Mouse (Mus musculus) MEL (cell line): ENCODE measurements around the gene Aff1. TPM values are rescaled to one million over a fixed set of nuclear protein-coding genes. Genes with fewer than 3 reads are reported as not detected.

Experiments
- DNase-seq: peaks from one replicate; pipeline ENCODE4 v3.0.0; 2011; ENCODE audit warnings: low read depth, low spot score
- H3K27ac ChIP-seq: 2 replicates; pipeline ENCODE4 v1.5.1; 2012; ENCODE audit warnings: low read depth, mild to moderate bottlenecking, control low read depth, low read length, moderate library complexity; ENCODE audit not compliant: control insufficient read depth
- H3K27me3 ChIP-seq, 2 experiments: fragments of 150-350 bp in 1 of 2; sonication (generic) in 1 of 2; 2 replicates each; pipeline ENCODE4 v1.6.1; 2012; ENCODE audit warnings: low read length in 2 of 2, mild to moderate bottlenecking in 2 of 2, improper control_type of control experiment in 1 of 2, moderate library complexity in 1 of 2; ENCODE audit not compliant: insufficient read depth in 2 of 2, control insufficient read depth in 1 of 2
- H3K36me3 ChIP-seq, 2 experiments: 2 replicates each; pipeline ENCODE4 v1.6.1; 2012 to 2014; ENCODE audit warnings: low read length in 2 of 2, improper control_type of control experiment in 1 of 2, inconsistent platforms in 1 of 2, mild to moderate bottlenecking in 1 of 2; ENCODE audit not compliant: insufficient read depth in 2 of 2, control insufficient read depth in 1 of 2
- H3K4me1 ChIP-seq, 2 experiments: fragments of 150-350 bp in 1 of 2; sonication (generic) in 1 of 2; 2 replicates each; pipeline ENCODE4 v1.6.1; 2012; ENCODE audit warnings: low read length in 2 of 2, improper control_type of control experiment in 1 of 2, mild to moderate bottlenecking in 1 of 2; ENCODE audit not compliant: insufficient read depth in 2 of 2, control insufficient read depth in 1 of 2
- H3K4me3 ChIP-seq, 2 experiments: fragments of 150-350 bp in 1 of 2; sonication (generic) in 1 of 2; 2 replicates each; pipeline ENCODE4 v1.5.1; 2012; ENCODE audit warnings: low read depth in 2 of 2, low read length in 2 of 2, mild to moderate bottlenecking in 2 of 2, moderate library complexity in 2 of 2, control low read depth in 1 of 2, improper control_type of control experiment in 1 of 2; ENCODE audit not compliant: control insufficient read depth in 1 of 2, insufficient read depth in 1 of 2
- H3K79me2 ChIP-seq: 2 replicates; pipeline ENCODE4 v1.6.1; 2012; ENCODE audit warnings: mild to moderate bottlenecking, low read length, moderate library complexity; ENCODE audit not compliant: control insufficient read depth, poor library complexity, insufficient read depth
- H3K9ac ChIP-seq: 2 replicates; pipeline ENCODE4 v1.6.1; 2012; ENCODE audit warnings: low read depth, mild to moderate bottlenecking, control low read depth, low read length, moderate library complexity; ENCODE audit not compliant: control insufficient read depth, poor library complexity, severe bottlenecking
- H3K9me3 ChIP-seq: fragments of 150-350 bp; sonication (generic); replicated peaks from 2 replicates; pipeline ENCODE4 v1.6.1; 2012; ENCODE audit warnings: mild to moderate bottlenecking, low read length, improper control_type of control experiment, moderate library complexity; ENCODE audit not compliant: insufficient read depth
- BHLHE40 ChIP-seq: IDR thresholded peaks from 2 replicates; pipeline ENCODE4 v1.6.1; 2012; ENCODE audit warnings: low read depth, mild to moderate bottlenecking, inconsistent platforms, low read length, improper control_type of control experiment, borderline replicate concordance
- CHD2 ChIP-seq: IDR thresholded peaks from 2 replicates; pipeline ENCODE4 v1.6.1; 2011; ENCODE audit warnings: low read length, improper control_type of control experiment
- E2F4 ChIP-seq: IDR thresholded peaks from 2 replicates; pipeline ENCODE4 v1.6.1; 2011; ENCODE audit warnings: low read depth, low read length, improper control_type of control experiment, borderline replicate concordance
- EP300 ChIP-seq, 2 experiments: IDR thresholded peaks; 2 replicates each; pipeline ENCODE4 v1.6.1; 2011; ENCODE audit warnings: improper control_type of control experiment in 2 of 2, low read length in 2 of 2, low read depth in 1 of 2, mild to moderate bottlenecking in 1 of 2
- GATA1 ChIP-seq: IDR thresholded peaks from 2 replicates; pipeline ENCODE4 v1.6.1; 2011; ENCODE audit warnings: low read depth, low read length, improper control_type of control experiment
- KAT2A ChIP-seq: conservative IDR thresholded peaks from 2 replicates; pipeline ENCODE4 v1.6.1; 2012; ENCODE audit warnings: low read depth, low read length, improper control_type of control experiment, inconsistent platforms
- MAFK ChIP-seq: IDR thresholded peaks from 2 replicates; pipeline ENCODE4 v1.6.1; 2011; ENCODE audit warnings: low read depth, mild to moderate bottlenecking, low read length, improper control_type of control experiment, borderline replicate concordance
- MAZ ChIP-seq: IDR thresholded peaks from 2 replicates; pipeline ENCODE4 v1.6.1; 2012; ENCODE audit warnings: low read depth, mild to moderate bottlenecking, inconsistent platforms, low read length, improper control_type of control experiment
- MXI1 ChIP-seq: IDR thresholded peaks from 2 replicates; pipeline ENCODE4 v1.6.1; 2011; ENCODE audit warnings: mild to moderate bottlenecking, low read depth, low read length, improper control_type of control experiment
- MYC ChIP-seq: IDR thresholded peaks from 2 replicates; pipeline ENCODE4 v1.6.1; 2011; ENCODE audit warnings: low read depth, mild to moderate bottlenecking, low read length, improper control_type of control experiment, moderate library complexity
- POLR2AphosphoS2 ChIP-seq: IDR thresholded peaks from 2 replicates; pipeline ENCODE4 v1.6.1; 2011; ENCODE audit warnings: low read length, improper control_type of control experiment
- RCOR1 ChIP-seq: IDR thresholded peaks from 2 replicates; pipeline ENCODE4 v1.6.1; 2012; ENCODE audit warnings: low read depth, mild to moderate bottlenecking, inconsistent platforms, low read length, improper control_type of control experiment
- SMC3 ChIP-seq: IDR thresholded peaks from 2 replicates; pipeline ENCODE4 v1.6.1; 2011; ENCODE audit warnings: low read depth, low read length, improper control_type of control experiment
- TAL1 ChIP-seq: IDR thresholded peaks from 2 replicates; pipeline ENCODE4 v1.6.1; 2012; ENCODE audit warnings: mild to moderate bottlenecking, inconsistent platforms, low read length, moderate library complexity, mixed read lengths
- TBP ChIP-seq: IDR thresholded peaks from 2 replicates; pipeline ENCODE4 v1.8.0; 2011; ENCODE audit warnings: low read depth, low read length, improper control_type of control experiment
- TCF12 ChIP-seq: IDR thresholded peaks from 2 replicates; pipeline ENCODE4 v1.6.1; 2014; ENCODE audit warnings: low read depth, mild to moderate bottlenecking, inconsistent platforms, low read length, improper control_type of control experiment, moderate library complexity
- UBTF ChIP-seq: IDR thresholded peaks from 2 replicates; pipeline ENCODE4 v1.6.1; 2012; ENCODE audit warnings: low read depth, mild to moderate bottlenecking, inconsistent platforms, low read length, improper control_type of control experiment, moderate library complexity, borderline replicate concordance; ENCODE audit not compliant: insufficient read depth
- USF1 ChIP-seq: IDR thresholded peaks from 2 replicates; pipeline ENCODE4 v1.6.1; 2014; ENCODE audit warnings: low read depth, mild to moderate bottlenecking, inconsistent platforms, low read length, improper control_type of control experiment, moderate library complexity
- USF2 ChIP-seq, 2 experiments: IDR thresholded peaks; 2 replicates each; pipeline ENCODE4 v1.6.1; 2011 to 2012; ENCODE audit warnings: improper control_type of control experiment in 2 of 2, low read length in 2 of 2, borderline replicate concordance in 1 of 2, inconsistent platforms in 1 of 2, low read depth in 1 of 2, mild to moderate bottlenecking in 1 of 2; ENCODE audit not compliant: insufficient read depth in 1 of 2
- ZMIZ1 ChIP-seq: IDR thresholded peaks from 2 replicates; pipeline ENCODE4 v1.6.1; 2012; ENCODE audit warnings: low read depth, mild to moderate bottlenecking, inconsistent platforms, low read length, improper control_type of control experiment, moderate library complexity
- ZNF384 ChIP-seq: IDR thresholded peaks from 2 replicates; pipeline ENCODE4 v1.6.1; 2012; ENCODE audit warnings: low read depth, mild to moderate bottlenecking, inconsistent platforms, low read length, improper control_type of control experiment
- polyA plus RNA-seq, 2 experiments: library from polyadenylated mRNA; stranded (reverse) in 1 of 2; unstranded in 1 of 2; fragments of >175 nt in 1 of 2; fragments of >200 nt in 1 of 2; gene quantifications; 2 replicates each; pipeline versions ENCODE4 v1.2.1 to v1.2.4; 2012; ENCODE audit warnings: low replicate concordance in 2 of 2, low read depth in 1 of 2; ENCODE audit not compliant: insufficient read length in 2 of 2, insufficient read depth in 1 of 2, missing spikeins in 1 of 2
- total RNA-seq: library from RNA; depleted of rRNA; stranded (reverse); fragments of 300-350 nt; gene quantifications from 2 replicates; pipeline ENCODE4 v1.2.3, GENCODE M21; 2012

Aff1 gene
- total and polyA plus RNA-seq, 3 experiments, result 5.4 to 13.4 TPM; not detected in 1

DNA sequence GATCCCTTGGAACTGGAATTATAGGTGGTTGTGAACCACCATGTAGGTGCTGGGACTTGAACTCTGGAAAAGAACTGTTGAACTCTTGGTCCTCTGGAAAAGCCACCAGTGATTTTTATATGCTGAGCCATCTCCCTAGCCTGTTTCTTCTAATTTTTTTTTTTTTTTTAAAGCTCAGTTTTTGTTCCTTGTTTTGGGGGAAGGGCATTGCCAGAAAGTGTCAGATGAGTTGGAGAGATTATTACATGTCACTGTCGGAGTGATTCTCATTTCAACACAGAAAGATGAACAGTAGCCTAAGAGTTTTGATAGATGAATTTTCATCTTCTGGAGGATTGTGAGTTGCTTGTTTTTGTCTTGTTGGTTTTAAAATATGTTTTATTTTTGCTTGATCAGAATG lies 127.5 kb downstream of the Aff1 start:
- TF ChIP-seq GATA1 (no peak), ZMIZ1 (no peak), ZNF384 (peak; percentile 73), CHD2 (no peak), MAFK (no peak), E2F4 (no peak)
- Histone ChIP-seq H3K9me3 (no peaks in the 10 kb centered on the region), H3K27me3 (no peaks in the 10 kb centered on the region), H3K27ac (no peak overlapping the region), H3K36me3 (peaks cover 11% of the 10 kb centered on the region in 2 experiments), H3K79me2 (no peaks in the 10 kb centered on the region; the same call in 1 of the 2 replicates), H3K4me1 (peaks cover 2 to 8% of the 10 kb centered on the region in 2 experiments), H3K4me3 (no peak overlapping the region), H3K9ac (no peak overlapping the region)
- no peak for DNase-seq

DNA sequence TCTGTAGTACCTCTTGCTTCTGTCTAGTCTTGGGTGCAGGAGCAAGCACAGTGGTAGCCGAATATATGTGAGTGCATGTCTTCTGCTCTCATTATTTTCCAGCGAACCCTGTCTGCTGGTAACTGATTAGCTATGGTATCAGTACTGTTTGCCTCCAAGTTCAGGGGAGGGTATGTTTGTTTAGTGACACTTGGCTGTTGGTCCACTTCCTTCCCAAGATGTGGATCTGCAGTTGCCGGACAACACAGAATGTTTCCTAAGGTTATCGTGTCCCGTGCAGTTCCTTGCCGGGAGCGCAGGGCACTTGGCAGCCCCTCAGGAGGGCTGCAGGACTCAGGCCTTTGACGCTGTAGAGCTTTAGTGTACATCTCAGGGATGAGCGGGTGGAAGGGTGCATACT lies 128.9 kb downstream of the Aff1 start:
- Histone ChIP-seq H3K4me3 (no peak overlapping the region), H3K27ac (no peak overlapping the region), H3K79me2 (no peaks in the 10 kb centered on the region; the same call in 1 of the 2 replicates), H3K36me3 (peaks cover 0 to 12% of the 10 kb centered on the region in 2 experiments; a peak in 3 of 4 replicates), H3K4me1 (no peaks in the 10 kb centered on the region), H3K27me3 (no peaks in the 10 kb centered on the region), H3K9ac (no peak overlapping the region), H3K9me3 (no peaks in the 10 kb centered on the region)
- no peak for DNase-seq
- no peak for TF ChIP-seq USF1
- TF ChIP-seq TAL1, result 0 out of 2 replicates have a peak, but pooled peaks have one; percentile 7

DNA sequence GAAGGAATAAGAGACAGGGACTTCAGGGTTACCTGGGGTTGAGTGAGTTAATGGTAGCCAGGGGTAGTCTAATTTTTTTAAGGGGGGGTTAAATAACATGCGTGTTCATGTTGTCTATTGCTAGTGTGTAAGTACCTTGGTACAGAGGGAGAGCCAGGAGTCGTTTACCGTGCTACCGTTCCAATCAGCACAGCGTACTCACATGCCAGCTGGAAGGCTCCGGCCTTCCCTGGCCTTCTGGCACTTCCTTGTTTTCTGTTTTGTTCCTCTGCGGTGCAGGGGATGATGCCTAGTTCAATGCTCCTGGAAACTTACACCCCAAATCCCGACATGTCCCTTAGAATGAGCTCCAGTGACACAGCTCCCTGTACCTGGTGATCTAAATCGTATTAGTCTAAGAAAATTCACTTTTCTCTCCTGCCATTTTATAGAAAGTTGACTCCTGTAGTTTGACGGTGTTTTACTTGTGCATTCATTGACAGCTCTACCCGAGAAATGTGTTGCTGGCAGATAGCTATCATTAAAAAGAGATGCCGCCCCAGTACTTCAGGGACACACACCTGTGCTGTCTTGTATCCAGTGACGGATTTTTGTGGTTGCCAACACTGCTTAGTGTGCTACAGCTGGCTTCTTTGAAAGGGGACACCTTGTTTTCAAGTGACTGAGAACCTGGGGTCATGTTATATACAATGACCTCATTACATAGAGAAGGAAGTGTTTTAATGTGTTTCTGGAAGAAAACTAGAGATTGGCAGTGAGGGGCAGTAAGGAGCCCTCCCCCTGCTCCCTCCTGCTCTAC lies 129.5 kb downstream of the Aff1 start:
- Histone ChIP-seq H3K79me2 (no peaks in the 10 kb centered on the region; the same call in 1 of the 2 replicates), H3K4me3 (no peak overlapping the region), H3K27ac (no peak overlapping the region), H3K27me3 (no peaks in the 10 kb centered on the region), H3K36me3 (peaks cover 0 to 9% of the 10 kb centered on the region in 2 experiments; a peak in 1 of 4 replicates), H3K4me1 (no peaks in the 10 kb centered on the region), H3K9me3 (no peaks in the 10 kb centered on the region), H3K9ac (no peak overlapping the region)
- DNase-seq, result no peak
- no peak for TF ChIP-seq E2F4
- no peak for TF ChIP-seq USF2 (IDR thresholded peaks at IDR 0.05; ENCODE audit: borderline replicate concordance in 1 of 2, insufficient read depth in 1 of 2, low read depth in 1 of 2, low read length in 2 of 2)
- TF ChIP-seq UBTF, result no peak
- TF ChIP-seq SMC3, result no peak
- TF ChIP-seq MYC, result no peak
- TF ChIP-seq EP300 (IDR thresholded peaks at IDR 0.05; ENCODE audit: low read depth in 1 of 2, low read length in 2 of 2), result no peak
- TF ChIP-seq MXI1, result no peak
- TF ChIP-seq BHLHE40, result no peak
- no peak for TF ChIP-seq TCF12
- TF ChIP-seq MAZ, result no peak
- TF ChIP-seq RCOR1, result no peak
- TF ChIP-seq TBP, result no peak
- no peak for TF ChIP-seq POLR2AphosphoS2
- no peak for TF ChIP-seq KAT2A
